Mouse (Mus musculus) spleen, postnatal 4 days (tissue): ENCODE measurements around the gene Fgfr2.

Experiments used
- DNase-seq, 2 experiments: peaks; one replicate each; pipeline ENCODE4 v3.0.0; 2022; ENCODE audit warnings: low spot score in 2 of 2

The Fgfr2 gene

DNA sequence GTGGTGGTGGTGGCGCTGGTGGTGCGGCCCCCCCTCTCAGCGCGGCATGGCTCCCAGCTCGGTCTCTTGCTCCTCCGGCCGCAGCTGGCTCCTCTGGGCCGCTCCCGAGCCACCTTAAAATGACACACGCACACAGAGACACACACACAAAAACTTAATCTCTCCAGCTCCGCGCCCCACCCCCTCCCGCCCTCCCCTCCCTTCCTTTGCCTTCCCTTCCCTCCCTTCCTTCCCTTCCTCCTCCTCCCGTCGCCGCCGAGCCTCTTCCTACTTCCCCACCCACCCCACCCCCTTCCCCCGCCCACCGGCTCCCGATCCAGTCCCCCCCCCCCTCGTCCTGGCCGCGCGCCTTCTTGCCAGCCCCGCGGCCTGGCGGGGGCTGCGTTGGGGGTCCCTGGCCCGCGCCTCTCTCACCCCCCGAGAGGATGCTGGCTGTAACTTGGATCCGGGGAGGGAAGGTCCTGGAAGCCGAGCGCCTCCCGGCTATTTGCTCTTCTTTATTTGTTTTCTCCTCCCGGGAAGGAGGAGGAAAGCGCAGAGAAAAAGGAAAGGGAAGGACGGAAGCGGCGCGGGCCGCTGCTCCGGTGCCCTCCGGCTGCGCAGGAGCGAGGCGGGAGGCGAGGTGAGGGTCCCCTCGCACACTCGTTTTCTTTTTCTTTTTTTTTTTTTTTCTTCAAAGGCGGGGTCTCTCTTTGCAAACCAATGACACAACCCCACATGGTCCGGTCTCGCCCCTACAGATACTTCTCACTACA lies at the start of gene Fgfr2:
TSS of gene Fgfr2 (minus strand) at position 107 of the 755 bp plus-strand sequence.
- DNase-seq = peak in 1 of 2 experiments; percentile 29

GRCm38 (mm10) chr7:133171403-133172032 lies 48.4 kb upstream of the Fgfr2 start:
- no peak for DNase-seq

GRCm38 (mm10) chr7:133168928-133169327 lies 45.8 kb upstream of the Fgfr2 start:
- DNase-seq = no peak

GRCm38 (mm10) chr7:133167903-133168302 lies 44.8 kb upstream of the Fgfr2 start:
- no peak for DNase-seq

DNA sequence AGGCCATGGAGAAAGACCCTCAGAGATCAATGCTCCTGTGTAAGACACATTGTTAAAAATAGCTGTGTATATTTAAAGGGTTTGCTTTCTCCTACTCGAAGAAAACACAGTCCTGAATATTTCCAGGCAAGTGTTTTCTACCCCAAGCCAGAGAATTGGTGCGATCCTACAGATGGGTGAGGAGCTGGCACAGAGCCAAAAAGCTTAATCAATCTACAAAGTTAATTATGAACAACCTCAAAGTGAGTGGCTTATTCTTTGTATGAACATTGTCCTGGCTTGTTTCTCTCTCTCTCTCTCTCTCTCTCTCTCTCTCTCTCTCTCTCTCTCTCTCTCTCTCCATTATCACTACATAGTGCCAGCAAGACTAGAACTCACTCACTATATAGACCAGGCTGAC lies 41.6 kb upstream of the Fgfr2 start:
- DNase-seq = no peak

- no peak for DNase-seq
These were observed 39.9 kb upstream of the Fgfr2 start for GRCm38 (mm10) chr7:133163011-133163410.

DNA sequence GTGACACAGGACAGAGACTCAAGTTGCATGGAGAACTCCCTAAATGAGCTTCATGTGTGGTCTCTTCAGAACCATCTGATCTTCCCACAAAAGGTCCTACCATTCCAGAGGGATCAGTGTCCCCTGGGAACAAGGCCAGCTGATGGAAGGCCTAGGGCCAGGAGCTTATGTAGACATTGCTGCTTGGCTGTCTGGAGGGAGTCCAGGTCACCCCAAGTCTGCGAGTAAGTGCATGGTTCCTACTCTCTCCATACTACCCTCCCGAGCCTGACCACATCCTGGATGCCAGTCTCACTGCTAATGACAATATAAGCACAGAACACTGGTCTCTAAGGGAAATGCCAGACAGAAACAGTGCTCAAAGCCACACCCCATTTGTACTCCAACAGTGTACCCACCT lies 39.0 kb upstream of the Fgfr2 start:
- DNase-seq = no peak

- no peak for DNase-seq
These were observed 38.4 kb upstream of the Fgfr2 start for GRCm38 (mm10) chr7:133161362-133162080.

DNA sequence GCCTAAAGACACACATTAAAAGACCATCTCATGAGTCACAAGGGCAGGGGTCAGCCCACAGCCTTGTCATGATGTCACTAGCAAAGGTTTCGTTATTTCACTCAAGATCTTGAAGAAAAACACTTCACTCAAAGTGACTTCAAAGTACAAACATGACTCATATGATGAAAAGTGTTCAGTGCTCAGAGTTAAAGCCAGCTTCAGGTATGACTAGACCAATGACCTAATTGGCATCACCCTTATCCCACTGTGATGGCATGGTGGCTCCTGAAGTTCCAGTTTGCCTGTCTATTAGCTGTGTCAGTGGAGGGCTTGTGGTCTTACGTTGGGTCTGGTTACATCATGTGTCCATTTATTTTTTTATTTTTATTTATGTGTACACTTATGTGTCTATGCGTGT lies 36.4 kb upstream of the Fgfr2 start:
- no peak for DNase-seq

DNA sequence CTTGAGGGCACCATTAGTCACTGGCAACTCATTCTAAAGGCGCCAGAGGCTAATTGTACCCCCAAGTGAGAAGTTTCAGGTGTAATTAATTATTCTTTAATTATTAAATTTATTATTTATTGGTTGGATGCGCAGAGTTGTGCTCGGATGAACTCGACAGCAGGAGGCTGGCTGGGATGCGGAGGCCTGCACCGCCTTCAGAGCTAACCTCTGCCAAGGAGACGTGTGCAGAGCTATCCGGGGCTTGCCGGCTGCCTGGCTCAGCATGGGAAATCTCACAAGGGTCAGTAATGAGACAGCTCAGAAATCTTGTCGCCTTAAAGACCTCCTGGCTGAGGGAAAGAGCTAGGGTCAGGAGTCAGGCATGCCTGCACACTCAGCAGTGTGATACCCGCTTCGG lies 32.5 kb upstream of the Fgfr2 start:
- no peak for DNase-seq

DNA sequence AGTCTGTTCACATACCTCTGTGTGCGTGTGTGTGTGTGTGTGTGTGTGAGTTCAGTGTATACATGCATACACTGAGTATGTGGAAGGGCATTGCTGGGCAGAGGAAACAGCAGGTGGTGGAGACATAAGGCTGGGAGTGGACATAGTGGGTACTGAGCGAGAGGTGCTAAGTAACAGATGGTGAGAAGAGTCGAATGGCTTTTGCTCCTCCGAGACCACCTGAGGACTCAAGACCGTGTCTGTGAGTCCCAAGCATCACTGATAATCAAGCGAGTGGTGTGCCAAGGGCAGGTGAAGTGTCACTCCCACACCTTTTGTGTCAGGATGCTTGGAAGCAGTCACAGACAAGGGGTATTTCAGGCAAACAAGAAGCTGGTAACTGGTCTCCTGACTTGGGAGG lies 31.7 kb upstream of the Fgfr2 start:
- DNase-seq = no peak

- DNase-seq = no peak
These were observed 16.7 kb upstream of the Fgfr2 start for GRCm38 (mm10) chr7:133139689-133140336.

DNA sequence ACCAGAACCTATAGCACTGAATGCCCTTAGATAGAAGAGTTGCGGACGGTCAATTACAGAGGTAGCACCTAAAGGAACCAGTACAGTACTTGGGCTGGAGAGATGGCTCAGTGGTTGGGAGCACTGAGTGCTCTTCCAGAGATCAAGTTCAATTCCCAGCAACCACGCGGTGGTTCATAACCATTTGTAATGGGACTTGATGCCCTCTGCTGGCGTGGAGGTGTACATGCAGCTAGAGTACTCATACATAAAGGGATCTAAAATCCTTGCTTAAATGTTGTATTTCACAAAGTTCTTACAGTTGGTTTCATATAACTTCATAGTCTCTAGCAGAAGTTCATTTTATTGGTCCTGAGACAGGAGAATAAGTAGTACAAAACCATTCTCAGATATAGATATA lies 10.4 kb upstream of the Fgfr2 start:
- DNase-seq = no peak

- DNase-seq = no peak
These were observed 9.6 kb upstream of the Fgfr2 start for GRCm38 (mm10) chr7:133132702-133133101.

DNA sequence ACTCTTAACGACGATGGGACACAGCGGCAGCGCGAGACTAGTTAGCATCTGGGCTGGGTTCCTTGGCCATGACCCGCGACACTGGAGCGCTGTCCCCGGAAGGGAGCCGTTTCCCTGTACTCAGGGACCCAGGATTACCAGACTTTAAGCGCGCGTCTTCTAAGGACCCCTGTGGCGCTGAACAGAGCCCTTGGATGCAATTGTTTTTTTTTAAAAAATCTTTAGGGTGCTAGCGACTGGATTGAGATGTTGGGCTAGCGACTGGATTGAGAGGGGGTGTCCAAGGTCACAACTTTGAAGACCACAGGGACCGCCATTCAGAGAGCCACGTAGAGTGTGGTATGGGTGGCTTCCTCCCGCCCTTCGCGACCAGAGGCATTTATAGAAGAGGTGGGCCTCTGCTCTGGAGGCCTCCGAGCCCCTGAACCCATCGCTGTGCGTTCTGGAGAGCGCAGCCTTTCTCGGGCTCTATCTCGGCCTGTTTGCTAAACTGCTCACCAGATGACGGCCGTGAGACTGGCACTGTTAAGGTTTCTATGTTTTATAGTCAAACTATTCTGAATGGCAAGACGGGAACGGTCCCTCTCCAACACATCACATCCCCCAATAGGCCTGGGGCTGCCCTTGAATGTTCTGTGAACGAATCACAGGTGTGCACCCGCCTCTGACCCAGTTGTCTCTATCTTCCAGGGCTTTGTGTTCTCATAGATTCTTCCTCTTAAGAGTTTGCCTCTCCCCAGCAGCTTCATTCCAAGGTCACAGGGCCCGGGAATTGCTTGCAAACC lies 1.7 kb upstream of the Fgfr2 start:
- DNase-seq = no peak

DNA sequence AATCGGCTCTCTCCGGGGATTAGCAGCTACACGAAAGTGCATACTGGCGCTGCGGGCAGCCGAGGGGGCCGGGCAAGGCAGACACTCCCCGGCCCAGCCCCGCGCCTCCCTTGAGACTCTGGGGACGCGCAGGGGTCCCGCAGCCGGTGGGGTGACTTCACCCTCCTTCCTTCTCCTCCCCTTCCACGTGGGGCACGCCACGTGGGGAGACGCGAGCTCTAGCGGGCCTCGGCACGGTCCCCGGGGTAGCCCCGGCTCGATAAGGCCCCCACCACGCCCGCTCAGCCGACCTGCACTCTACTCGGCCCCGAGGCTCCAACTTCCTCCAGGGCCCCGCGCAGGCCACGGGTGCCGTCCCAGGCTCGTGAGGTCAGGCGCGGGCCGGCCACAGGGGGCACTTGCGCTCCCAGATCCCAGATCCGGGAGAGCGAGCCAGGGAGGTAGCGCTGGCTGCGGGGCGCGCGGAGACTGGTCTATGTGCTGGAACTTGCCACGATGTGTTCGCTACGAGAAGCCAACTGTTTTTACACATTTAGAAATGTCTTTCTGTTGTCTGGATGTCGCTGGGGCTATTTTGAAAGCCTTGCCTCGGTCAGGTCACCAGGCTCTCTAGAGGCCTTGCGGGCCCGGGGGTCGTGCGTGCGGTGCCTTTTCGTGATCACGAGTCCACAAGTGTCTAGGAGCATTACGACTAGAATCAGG lies 1.0 kb upstream of the Fgfr2 start, which contains the start of gene Ctbp2:
TSS of gene Ctbp2 (minus strand) at position 356 of the 702 bp plus-strand sequence.
- peak; percentile 76 to 89 for DNase-seq

DNA sequence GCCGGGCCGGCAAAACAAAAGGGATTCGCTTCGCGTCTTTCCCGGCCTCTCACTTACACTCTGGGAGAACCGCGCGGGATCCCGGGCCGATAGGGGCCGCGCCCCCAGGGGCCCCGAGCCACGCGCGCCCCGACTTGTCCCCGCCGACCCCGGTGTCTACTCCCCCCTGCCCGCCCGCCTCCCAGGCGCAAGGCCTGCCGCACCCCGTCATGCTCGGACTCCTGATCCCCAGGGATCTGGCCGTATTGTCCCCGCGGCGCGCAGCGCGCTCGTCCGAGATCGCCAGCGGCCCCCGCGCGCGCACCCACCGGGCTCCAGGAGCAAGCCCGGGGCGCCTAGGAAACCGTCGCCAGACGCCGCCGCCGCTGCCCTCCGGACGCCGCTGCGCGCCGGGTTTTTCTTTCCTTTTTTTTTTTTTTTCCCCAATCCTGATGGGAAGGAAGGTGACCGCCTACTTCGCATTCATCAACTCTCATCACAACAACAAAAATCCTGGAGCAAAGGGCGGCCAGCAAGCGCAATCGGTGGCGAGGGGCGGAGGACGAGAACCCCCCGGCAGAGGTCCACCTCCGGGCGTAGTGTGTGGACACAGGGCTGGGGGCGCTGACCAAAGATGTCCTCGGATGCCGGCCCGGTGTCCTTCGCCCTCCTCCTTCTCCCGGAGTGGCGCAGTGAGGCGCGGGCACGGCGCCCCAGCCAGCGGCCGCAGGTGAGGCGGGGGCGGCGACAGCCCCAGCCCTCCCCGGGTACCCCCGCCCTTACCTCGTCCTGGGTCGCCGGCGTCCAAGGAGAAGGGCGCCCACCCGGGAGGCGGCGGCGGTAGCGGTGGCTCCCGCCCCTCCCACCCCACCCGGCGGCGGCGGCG lies 539 bp downstream of the Fgfr2 start:
- peak; percentile 26 to 73 for DNase-seq

GRCm38 (mm10) chr7:133121661-133122378 lies 1.3 kb downstream of the Fgfr2 start:
- DNase-seq = peak; percentile 29 to 67

DNA sequence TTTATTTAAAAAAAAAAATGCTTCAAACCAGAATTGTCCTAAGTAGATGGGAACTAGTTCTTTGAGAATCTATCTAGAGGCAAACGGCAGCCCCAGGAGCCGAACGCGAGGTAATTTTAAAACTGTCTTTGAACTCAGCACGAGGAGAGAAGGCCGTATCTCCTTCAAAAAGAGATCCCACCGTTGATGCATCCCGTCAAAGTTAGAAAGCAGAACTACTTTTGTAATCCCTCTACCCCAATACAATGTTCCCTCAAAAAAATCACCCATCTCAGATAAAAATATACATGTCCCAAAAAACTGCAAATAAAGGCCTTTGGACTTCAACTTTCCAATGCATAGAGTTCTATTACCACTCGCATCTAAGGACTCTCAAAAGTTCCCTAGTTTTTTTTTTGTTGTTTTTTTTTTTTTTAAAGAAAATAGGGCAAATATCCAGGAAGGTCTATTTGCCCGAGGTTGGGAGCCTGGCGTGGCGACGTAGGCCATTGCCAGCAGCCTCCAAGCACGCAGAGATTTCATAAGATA lies 2.0 kb downstream of the Fgfr2 start:
- DNase-seq = no peak
